Mouse (Mus musculus) small intestine, adult 2 months (tissue): ENCODE results near the gene Rnf115.

Experiments
- CTCF ChIP-seq: fragments of 200-500 bp; IDR thresholded peaks from 2 replicates; pipeline ENCODE4 v1.5.1; 2012; ENCODE audit warnings: low read depth, mild to moderate bottlenecking, control low read depth, inconsistent platforms, low read length, moderate library complexity, mixed read lengths; ENCODE audit not compliant: insufficient replicate concordance, insufficient read length; ENCODE audit errors: extremely low read depth
- POLR2A ChIP-seq: fragments of 200-500 bp; IDR thresholded peaks from 2 replicates; pipeline ENCODE4 v1.6.1; 2012; ENCODE audit warnings: low read depth, mild to moderate bottlenecking, control low read depth, inconsistent platforms, low read length, moderate library complexity

GRCm38 (mm10) chr3:96688854-96689253 is 38.6 kb upstream of the Rnf115 start:
- TF ChIP-seq CTCF (no peak), POLR2A (no peak)
